Mouse (Mus musculus) forebrain, embryonic 10.5 days (tissue): Measurements from ENCODE around the gene Eif1ax. TPM values are rescaled to one million over a fixed set of nuclear protein-coding genes. Genes with fewer than 3 reads are reported as not detected.
"Not testable (repeated sequence)": the region's sequence is repeated elsewhere in the genome, so short reads cannot be mapped to it uniquely, and the experiment has no call there.

Experiments used
- DNase-seq: peaks from one replicate; pipeline ENCODE4 v3.0.0-alpha.2; 2017; ENCODE audit warnings: low spot score; ENCODE audit errors: extremely low spot score
- H3K27ac ChIP-seq: fragments of 300-500 bp; sonication (generic); 2 replicates; pipeline ENCODE4 v1.5.1; 2016; ENCODE audit warnings: mild to moderate bottlenecking
- H3K27me3 ChIP-seq: fragments of 300-500 bp; sonication (generic); 2 replicates; pipeline ENCODE4 v1.6.1; 2016; ENCODE audit warnings: mild to moderate bottlenecking; ENCODE audit not compliant: poor library complexity, severe bottlenecking
- H3K36me3 ChIP-seq: fragments of 300-500 bp; sonication (generic); replicated peaks from 2 replicates; pipeline ENCODE4 v1.6.1; 2016; ENCODE audit warnings: mild to moderate bottlenecking, moderate library complexity
- H3K4me1 ChIP-seq: fragments of 300-500 bp; sonication (generic); 2 replicates; pipeline ENCODE4 v1.6.1; 2016
- H3K4me3 ChIP-seq: fragments of 300-500 bp; sonication (generic); 2 replicates; pipeline ENCODE4 v1.5.1; 2016; ENCODE audit warnings: mild to moderate bottlenecking, moderate library complexity
- H3K9me3 ChIP-seq: fragments of 300-500 bp; sonication (generic); 2 replicates; pipeline ENCODE4 v1.6.1; 2016; ENCODE audit warnings: mild to moderate bottlenecking, moderate library complexity
- WGBS: fragments of 180-500 bp; shearing (Covaris S2); methylation state at CpG from one replicate; pipeline ENCODE4 v1.1.7; 2016; 5-methylcytosine and 5-hydroxymethylcytosine counted together
- polyA plus RNA-seq: library from polyadenylated mRNA; unstranded; fragments of >200 nt; fragmentation: Nextera tagmentation; extraction: Ambion mirVana; gene quantifications from 2 replicates; pipeline ENCODE4 v1.2.1, GENCODE M21; 2016

Gene Eif1ax
- polyA plus RNA-seq = 178 and 189 TPM in 2 replicates

- Histone ChIP-seq H3K27me3 (peaks cover 23% of the 10 kb centered on the region), H3K4me3 (peak within 1 kb of the TSS; percentile 69), H3K9me3 (no peaks in the 10 kb centered on the region), H3K36me3 (peaks cover 24% of the 10 kb centered on the region), H3K4me1 (peaks cover 6% of the 10 kb centered on the region; the same call in 1 of the 2 replicates), H3K27ac (peak within 1 kb of the TSS; percentile 92)
- peak; percentile 60 for DNase-seq
- WGBS = 22% methylated on average over 46 of the region's 76 CpGs
These were observed at the start of gene Eif1ax for GRCm38 (mm10) chrX:159371831-159372752. Eif1ax (plus strand) TSS chrX:159372178.

DNA sequence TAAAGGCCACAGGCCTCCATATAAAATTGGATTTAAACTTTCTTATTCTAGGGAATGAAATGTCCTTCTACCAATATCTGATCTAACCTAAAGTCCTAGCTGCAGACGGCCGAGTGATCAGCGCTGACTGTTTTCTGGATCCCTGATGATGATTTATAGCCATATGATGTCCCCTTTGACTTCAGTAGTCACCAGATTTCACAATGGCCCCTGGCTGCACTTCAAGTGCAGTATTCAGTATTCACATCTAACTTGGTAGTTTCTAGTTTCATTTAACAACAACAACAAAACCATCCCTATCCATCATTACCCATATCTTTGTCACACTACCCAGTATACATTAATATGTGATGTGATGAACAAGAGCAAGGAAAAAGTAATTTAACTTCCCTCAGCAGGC is 7.5 kb upstream of the Eif1ax start:
- H3K9me3 ChIP-seq = no peaks in the 10 kb centered on the region
- no peak overlapping the region for H3K4me3 ChIP-seq
- WGBS = 94% methylated on average over 3 of the region's 3 CpGs
- H3K4me1 ChIP-seq = no peaks in the 10 kb centered on the region
- no peak overlapping the region for H3K27ac ChIP-seq
- DNase-seq = no peak
- peaks cover 19% of the 10 kb centered on the region for H3K36me3 ChIP-seq
- peaks cover 20% of the 10 kb centered on the region for H3K27me3 ChIP-seq

- Histone ChIP-seq H3K27me3 (peaks cover 23% of the 10 kb centered on the region), H3K27ac (peak overlapping the region; percentile 92), H3K4me1 (peaks cover 6% of the 10 kb centered on the region; the same call in 1 of the 2 replicates), H3K36me3 (peaks cover 31% of the 10 kb centered on the region), H3K9me3 (no peaks in the 10 kb centered on the region), H3K4me3 (peak overlapping the region; percentile 69)
- no peak for DNase-seq
- WGBS = 19% methylated on average over 9 of the region's 9 CpGs
These were observed 771 bp downstream of the Eif1ax start for GRCm38 (mm10) chrX:159372753-159373144.

GRCm38 (mm10) chrX:159387105-159387504 is 15.1 kb downstream of the Eif1ax start:
- Histone ChIP-seq H3K9me3 (no peaks in the 10 kb centered on the region), H3K4me1 (no peaks in the 10 kb centered on the region), H3K36me3 (peaks cover 61% of the 10 kb centered on the region), H3K27ac (no peak overlapping the region), H3K4me3 (no peak overlapping the region), H3K27me3 (0 out of 2 replicates have a peak, but pooled peaks cover 14% of the 10 kb centered on the region)
- no peak for DNase-seq
- 90% methylated on average over 9 of the region's 9 CpGs for WGBS

- Histone ChIP-seq H3K27ac (no peak overlapping the region), H3K4me3 (no peak overlapping the region), H3K4me1 (no peaks in the 10 kb centered on the region), H3K9me3 (no peaks in the 10 kb centered on the region), H3K27me3 (0 out of 2 replicates have a peak, but pooled peaks cover 14% of the 10 kb centered on the region), H3K36me3 (peaks cover 45% of the 10 kb centered on the region)
- no peak for DNase-seq
These were observed 17.0 kb downstream of the Eif1ax start for GRCm38 (mm10) chrX:159388953-159389352.

- Histone ChIP-seq H3K36me3 (peaks cover 30% of the 10 kb centered on the region), H3K27me3 (0 out of 2 replicates have a peak, but pooled peaks cover 14% of the 10 kb centered on the region), H3K4me3 (no peak overlapping the region), H3K4me1 (no peaks in the 10 kb centered on the region), H3K27ac (no peak overlapping the region), H3K9me3 (no peaks in the 10 kb centered on the region)
- 82% methylated on average over 6 of the region's 6 CpGs for WGBS
- no peak for DNase-seq
These were observed 18.5 kb downstream of the Eif1ax start for GRCm38 (mm10) chrX:159390347-159390962.

DNA sequence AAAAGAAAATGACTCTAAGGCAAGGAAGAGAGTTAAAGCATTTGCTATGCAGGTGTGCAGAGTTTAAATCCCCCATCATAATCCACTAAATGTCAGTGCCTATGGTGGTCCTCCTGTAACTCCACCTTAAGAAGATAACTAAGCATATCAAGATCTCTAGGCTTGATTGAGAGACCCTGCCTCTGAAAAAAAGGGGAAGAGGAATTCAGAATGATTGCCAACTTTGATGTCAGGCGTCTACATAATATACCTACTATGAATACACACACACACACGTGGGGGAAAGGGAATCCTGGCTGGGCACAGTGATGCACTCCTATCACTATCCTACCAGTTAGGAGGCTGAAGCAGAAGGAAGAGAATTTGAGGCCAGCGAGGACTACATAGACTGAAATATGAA is 19.3 kb downstream of the Eif1ax start:
- WGBS = 81% methylated on average over 3 of the region's 3 CpGs
- H3K4me3 ChIP-seq = no peak overlapping the region
- H3K27me3 ChIP-seq = 0 out of 2 replicates have a peak, but pooled peaks cover 14% of the 10 kb centered on the region

GRCm38 (mm10) chrX:159409253-159409652 is 37.3 kb downstream of the Eif1ax start:
- WGBS = 26% methylated on average over 4 of the region's 4 CpGs
- H3K36me3 ChIP-seq = no peaks in the 10 kb centered on the region
- no peak for DNase-seq

More for the DNA sequence above, 19.3 kb downstream of the Eif1ax start:
- no peaks in the 10 kb centered on the region for H3K4me1 ChIP-seq
- no peak overlapping the region for H3K27ac ChIP-seq
- no peaks in the 10 kb centered on the region for H3K9me3 ChIP-seq
- peaks cover 22% of the 10 kb centered on the region for H3K36me3 ChIP-seq
- DNase-seq = no peak

GRCm38 (mm10) chrX:159414130-159414828 is 42.3 kb downstream of the Eif1ax start, which contains the start of gene Map7d2:
Map7d2 (plus strand) TSS chrX:159414572.
- DNase-seq = peak; percentile 37
- 29% methylated on average over 61 of the region's 83 CpGs for WGBS
- peak within 1 kb of the TSS; percentile 76 for H3K27ac ChIP-seq

More at GRCm38 (mm10) chrX:159409253-159409652, 37.3 kb downstream of the Eif1ax start:
- Histone ChIP-seq H3K4me1 (no peaks in the 10 kb centered on the region), H3K27me3 (peaks cover 11% of the 10 kb centered on the region), H3K27ac (no peak overlapping the region), H3K9me3 (no peaks in the 10 kb centered on the region), H3K4me3 (no peak overlapping the region)

GRCm38 (mm10) chrX:159414829-159415673 is 43.1 kb downstream of the Eif1ax start:
- DNase-seq = peak; percentile 16
- WGBS = 21% methylated on average over 60 of the region's 65 CpGs
- Histone ChIP-seq H3K9me3 (no peaks in the 10 kb centered on the region), H3K27me3 (peaks cover 52% of the 10 kb centered on the region), H3K27ac (peak overlapping the region; percentile 76), H3K4me3 (peak overlapping the region; percentile 68), H3K4me1 (peaks cover 3% of the 10 kb centered on the region), H3K36me3 (no peaks in the 10 kb centered on the region)

More at GRCm38 (mm10) chrX:159414130-159414828, 42.3 kb downstream of the Eif1ax start, which contains the start of gene Map7d2:
- peaks cover 3% of the 10 kb centered on the region for H3K4me1 ChIP-seq
- no peaks in the 10 kb centered on the region for H3K36me3 ChIP-seq
- no peaks in the 10 kb centered on the region for H3K9me3 ChIP-seq
- H3K27me3 ChIP-seq = peaks cover 52% of the 10 kb centered on the region
- H3K4me3 ChIP-seq = peak within 1 kb of the TSS; percentile 68

GRCm38 (mm10) chrX:159430507-159430906 is 58.5 kb downstream of the Eif1ax start:
- not testable (repeated sequence) for H3K36me3 ChIP-seq, H3K4me1 ChIP-seq, H3K27ac ChIP-seq, H3K4me3 ChIP-seq, DNase-seq, H3K9me3 ChIP-seq
- WGBS = 88% methylated on average over 3 of the region's 3 CpGs
- peaks cover 15% of the 10 kb centered on the region for H3K27me3 ChIP-seq
